Mouse (Mus musculus) layer of hippocampus, postnatal 10 days (tissue): ENCODE results near the gene Hist1h2bp. TPM values are rescaled to one million over a fixed set of nuclear protein-coding genes. Genes with fewer than 3 reads are reported as not detected.

ENCODE experiments used
- microRNA-seq, 2 experiments: library from miRNA; unstranded; fragments of <30 nt; microRNA quantifications; one replicate each; pipeline ENCODE4 v1.2.0; 2021
- total RNA-seq, 2 experiments: library from RNA; stranded (reverse); gene quantifications; 2 replicates each; pipeline ENCODE4 v1.2.3; 2021

Hist1h2bp gene
- total RNA-seq, 2 experiments from 2014 or later, result 22.4 to 23.5 TPM

Small RNAs within 50 kb of the gene (microRNA-seq; reads per million reads assigned to microRNA genes)
- 0 reads per million in 2 experiments for gene Gm19658
- gene Gm44346, result 0 reads per million in 2 experiments
- 0.22 to 0.78 reads per million in 2 experiments for gene Gm44454
- gene Gm44466, result 0 reads per million in 2 experiments

Other genes with a start within 250 kb of the Hist1h2bp start
- not detected for gene Olfr1366, start 244.7 kb upstream of the Hist1h2bp start, total RNA-seq
- gene Olfr1535, start 227.6 kb upstream of the Hist1h2bp start, total RNA-seq, result not detected
- gene Olfr1364, start 205.7 kb upstream of the Hist1h2bp start, total RNA-seq, result not detected
- gene Olfr1362, start 173.4 kb upstream of the Hist1h2bp start, total RNA-seq, result not detected
- gene Olfr11, start 144.9 kb upstream of the Hist1h2bp start, total RNA-seq, result not detected
- not detected for gene Olfr1361, start 124.1 kb upstream of the Hist1h2bp start, total RNA-seq
- not detected for gene Olfr1360, start 110.1 kb upstream of the Hist1h2bp start, total RNA-seq
- gene Olfr1359, start 89.3 kb upstream of the Hist1h2bp start, total RNA-seq, result not detected
- gene Hist1h2bl, start 71.3 kb upstream of the Hist1h2bp start, total RNA-seq, result 10 to 100 TPM; 55.7 to 83.1 TPM
- 10 to 100 TPM; 69.8 to 77.4 TPM for gene Hist1h2ai, start 71.0 kb upstream of the Hist1h2bp start, total RNA-seq
- gene Hist1h3h, start 69.8 kb upstream of the Hist1h2bp start, total RNA-seq, result 100 to 1,000 TPM; 100 to 141 TPM
- 10 to 100 TPM; 17.6 to 20.3 TPM for gene Hist1h2bm, start 65.4 kb upstream of the Hist1h2bp start, total RNA-seq
- 10 to 100 TPM; 22.7 to 23.3 TPM for gene Hist1h4j, start 52.4 kb upstream of the Hist1h2bp start, total RNA-seq
- 100 to 1,000 TPM; 312 to 419 TPM for gene Hist1h4k, start 37.0 kb upstream of the Hist1h2bp start, total RNA-seq
- 10 to 100 TPM; 27.8 to 28.5 TPM for gene Hist1h2ak, start 33.6 kb upstream of the Hist1h2bp start, total RNA-seq
- gene Hist1h2bn, start 33.3 kb upstream of the Hist1h2bp start, total RNA-seq, result 10 to 100 TPM; 26.0 to 38.7 TPM
- 10 to 100 TPM; 33.1 to 44.1 TPM for gene Hist1h1b, start 6.8 kb upstream of the Hist1h2bp start, total RNA-seq
- gene Hist1h3i, start 4.1 kb upstream of the Hist1h2bp start, total RNA-seq, result 100 to 1,000 TPM in 1 of 2 experiments, 10 to 100 TPM in 1; 85.1 to 110 TPM
- gene Hist1h2an, start 243 bp upstream of the Hist1h2bp start, total RNA-seq, result 10 to 100 TPM; 11.0 to 16.4 TPM
- gene Hist1h2bq, start 22.7 kb downstream of the Hist1h2bp start, total RNA-seq, result 10 to 100 TPM; 52.8 to 66.3 TPM
- gene Hist1h2ao, start 23.0 kb downstream of the Hist1h2bp start, total RNA-seq, result 10 to 100 TPM; 36.4 to 41.0 TPM
- 100 to 1,000 TPM; 214 to 219 TPM for gene Hist1h4m, start 24.3 kb downstream of the Hist1h2bp start, total RNA-seq
- 10 to 100 TPM; 22.0 to 32.1 TPM for gene Hist1h4n, start 44.7 kb downstream of the Hist1h2bp start, total RNA-seq
- 10 to 100 TPM; 67.2 to 82.7 TPM for gene Hist1h2ap, start 46.0 kb downstream of the Hist1h2bp start, total RNA-seq
- gene Hist1h2br, start 46.3 kb downstream of the Hist1h2bp start, total RNA-seq, result 10 to 100 TPM; 52.5 to 64.9 TPM
- gene Zfp184, start 157.6 kb downstream of the Hist1h2bp start, total RNA-seq, result 1 to 10 TPM; 5.1 to 6.0 TPM
- under 1 TPM; 0.22 to 0.23 TPM for gene Pom121l2, start 193.7 kb downstream of the Hist1h2bp start, total RNA-seq
- not detected for gene Prss16, start 222.3 kb downstream of the Hist1h2bp start, total RNA-seq
- 10 to 100 TPM; 64.1 to 78.6 TPM for gene Hist1h2ah, start 248.1 kb downstream of the Hist1h2bp start, total RNA-seq
- gene Hist1h2bk, start 248.4 kb downstream of the Hist1h2bp start, total RNA-seq, result 10 to 100 TPM; 73.9 to 80.0 TPM